In the genomic region with DNA sequence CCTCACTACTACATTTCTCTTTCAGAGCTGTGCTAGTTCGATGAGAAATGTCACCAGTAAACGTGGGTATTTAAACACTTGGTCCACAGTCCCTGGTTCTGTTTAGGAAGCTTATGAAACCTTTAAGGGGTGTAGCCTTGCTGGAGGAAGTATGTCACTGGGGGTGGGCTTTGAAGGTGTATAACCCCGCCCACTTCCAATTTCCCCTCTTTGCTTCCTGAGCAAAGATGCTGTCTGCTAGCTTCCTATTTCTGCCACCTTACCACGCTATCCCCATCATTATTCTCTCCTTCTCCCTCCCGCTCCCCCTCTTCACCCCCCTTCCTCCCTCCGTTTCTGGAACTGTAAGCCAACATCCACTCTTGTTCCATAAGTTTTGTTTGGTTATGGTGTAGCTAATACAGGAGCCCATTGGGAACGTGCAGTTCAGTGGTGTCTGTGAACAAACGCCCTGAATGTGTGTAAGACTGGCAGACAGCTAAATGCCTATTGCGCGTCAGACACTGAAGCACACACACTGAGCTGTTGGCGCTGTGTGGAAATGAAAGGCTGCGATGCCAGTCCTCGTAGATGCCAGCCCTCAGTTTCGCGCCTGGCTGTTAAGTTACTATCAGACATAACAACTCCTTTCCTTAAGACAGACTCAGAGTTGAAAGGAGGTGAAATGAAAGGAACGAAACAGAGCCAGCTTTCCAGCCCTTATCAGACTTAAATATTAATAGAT, we compare ENCODE assay signal across 11 mouse cellular contexts. TPM values are rescaled to one million over a fixed set of nuclear protein-coding genes. Genes with fewer than 3 reads are reported as not detected.
DNase-seq lines count a peak whose midpoint lies in the region; TF ChIP-seq lines count a peak whose summit lies in the region.
"Had no signal": no experiment of that assay in that cellular context is flagged by ENCODE, and none has a peak within 500 bp of the region (broad histone marks: within the 10 kb centered on the region; RNA-seq: fewer than 3 reads in every experiment).

No protein-coding gene starts in this region.

- H3K27ac ChIP-seq in layer of hippocampus, adult 2 months: peak overlapping the region; percentile 87
- H3K27ac ChIP-seq: lung, embryonic 15.5 days; neural tube, embryonic 13.5 days; stomach, postnatal 0 days had no signal

- DNase-seq in layer of hippocampus, adult 2 months (ENCODE audit: low spot score in 2 of 2): peak in 1 of 2 experiments; percentile 34
- DNase-seq in layer of hippocampus, adult 9-10 months (ENCODE audit: low spot score): no peak
- DNase-seq in MEL-GATA-1-ER (ENCODE audit: extremely low read depth, low read depth): peak; percentile 87
- DNase-seq in cerebellum, adult 18-20 months: peak; percentile 40 to 55
- DNase-seq in lung, postnatal 14 days: peak; percentile 14
- no peak for DNase-seq in kidney, adult 8-10 months
- DNase-seq in urinary bladder, postnatal 36 days (ENCODE audit: low spot score in 2 of 2): no peak
- DNase-seq: kidney, postnatal 36 days had no signal

- peak overlapping the region; percentile 34 for H3K4me3 ChIP-seq in layer of hippocampus, adult 2 months
- H3K4me3 ChIP-seq: lung, embryonic 15.5 days; neural tube, embryonic 13.5 days had no signal

- TF ChIP-seq CTCF in layer of hippocampus, adult 2 months (conservative IDR thresholded peaks at IDR 0.05): no peak

RNA-seq across cellular contexts. Expression of a gene that starts 37.8 kb away (rescaled TPM):
- 100 to 1,000 TPM; 215 to 246 TPM for total RNA-seq in layer of hippocampus, adult 2 months (2021)

Comparison
In these comparisons a context has a peak if more than half of its experiments do, and no peak if none do; other contexts are left out.
1. DNase-seq: peak in MEL-GATA-1-ER (single experiment), cerebellum, adult 18-20 months (2 of 2) and lung, postnatal 14 days (single experiment); none in layer of hippocampus, adult 9-10 months (single experiment), kidney, adult 8-10 months (0 of 2) and urinary bladder, postnatal 36 days (0 of 2).